Mouse (Mus musculus): ENCODE measurements around the gene Shmt1. TPM values are rescaled to one million over a fixed set of nuclear protein-coding genes. Genes with fewer than 3 reads are reported as not detected.
"Not testable (repeated sequence)": the region's sequence is repeated elsewhere in the genome, so short reads cannot be mapped to it uniquely, and the experiment has no call there.

Gene Shmt1
- 29.6 and 40.4 TPM in 2 replicates for polyA plus RNA-seq (2014; fragmentation: Nextera tagmentation; extraction: Ambion mirVana)

DNA sequence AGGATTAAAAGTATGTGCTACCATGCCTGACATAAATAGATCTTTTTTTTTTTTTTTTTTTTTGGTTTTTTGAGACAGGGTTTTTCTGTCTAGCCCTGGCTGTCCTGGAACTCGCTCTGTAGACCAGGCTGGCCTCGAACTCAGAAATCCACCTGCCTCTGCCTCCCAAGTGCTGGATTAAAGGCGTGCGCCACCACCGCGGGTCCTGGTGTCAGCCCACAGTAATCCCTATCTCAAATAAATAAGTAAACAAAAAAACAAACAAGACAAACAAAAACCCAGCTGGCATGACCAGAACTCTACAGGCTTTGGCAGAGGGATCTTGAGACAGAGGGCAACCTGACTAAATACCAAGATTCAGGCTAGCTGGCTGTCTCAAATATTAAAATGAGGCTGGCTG is at the start of gene Shmt1:
Gene Shmt1 (minus strand): TSS at position 101 of the 400 bp plus-strand sequence.
- H3K36me3 ChIP-seq (ENCODE audit: control insufficient read depth, insufficient read depth, low read length); H3K9me3 ChIP-seq (ENCODE audit: control insufficient read depth, low read length); H3K27ac ChIP-seq (replicated peaks in 1 of 2; ENCODE audit: control insufficient read depth in 1 of 2, insufficient read depth in 1 of 2, low read depth in 2 of 2, low read length in 2 of 2); ATAC-seq (ENCODE audit: insufficient number of reproducible peaks, insufficient read depth, low FRiP score, low read depth); H3K27me3 ChIP-seq (ENCODE audit: control insufficient read depth, insufficient read depth, low read length): not testable (repeated sequence)
- H3K4me1 ChIP-seq (ENCODE audit: control insufficient read depth in 2 of 2, insufficient read depth in 2 of 2, low read length in 2 of 2): peaks cover 6 to 27% of the 10 kb centered on the region in 2 experiments
- H3K4me2 ChIP-seq (ENCODE audit: low read length): peak within 1 kb of the TSS; percentile 89
- 20% methylated on average over 6 of the region's 6 CpGs for WGBS
- peak within 1 kb of the TSS; percentile 54 to 64 for H3K4me3 ChIP-seq (ENCODE audit: control insufficient read depth in 1 of 2, insufficient read depth in 1 of 2, low read depth in 1 of 2, low read length in 2 of 2)
- peak within 1 kb of the TSS; percentile 72 for H3K9ac ChIP-seq (ENCODE audit: low read length)

DNA sequence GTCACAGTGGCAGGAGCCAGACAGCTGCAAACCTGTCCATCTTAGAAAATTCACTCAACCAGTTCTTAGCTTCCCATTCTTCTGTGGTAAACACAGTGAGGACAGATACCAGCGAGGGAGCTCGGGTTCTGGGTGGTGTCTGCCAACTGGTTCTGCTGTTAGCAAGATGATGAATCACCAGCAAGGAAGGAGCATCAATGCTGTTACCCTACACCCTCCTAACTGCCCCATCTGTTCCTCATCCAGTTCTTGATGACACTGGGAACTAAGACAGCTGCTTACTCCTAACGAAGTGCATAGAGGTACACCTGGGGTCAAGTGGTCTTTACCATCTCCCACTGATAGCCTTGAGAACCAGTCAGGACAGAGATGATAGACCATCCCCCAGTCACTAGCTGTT is 45.1 kb upstream of the Shmt1 start:
- H3K4me1 ChIP-seq (ENCODE audit: control insufficient read depth in 2 of 2, insufficient read depth in 2 of 2, low read length in 2 of 2): no peaks in the 10 kb centered on the region
- no peak overlapping the region for H3K4me2 ChIP-seq (ENCODE audit: low read length)
- H3K9me3 ChIP-seq (ENCODE audit: control insufficient read depth, low read length): no peaks in the 10 kb centered on the region
- H3K9ac ChIP-seq (ENCODE audit: low read length): no peak overlapping the region
- no peaks in the 10 kb centered on the region for H3K27me3 ChIP-seq (ENCODE audit: control insufficient read depth, insufficient read depth, low read length)
- peaks cover 84% of the 10 kb centered on the region for H3K36me3 ChIP-seq (ENCODE audit: control insufficient read depth, insufficient read depth, low read length)
- no peak overlapping the region for H3K4me3 ChIP-seq (ENCODE audit: control insufficient read depth in 1 of 2, insufficient read depth in 1 of 2, low read depth in 1 of 2, low read length in 2 of 2)
- H3K27ac ChIP-seq (replicated peaks in 1 of 2; ENCODE audit: control insufficient read depth in 1 of 2, insufficient read depth in 1 of 2, low read depth in 2 of 2, low read length in 2 of 2): no peak overlapping the region
- ATAC-seq (ENCODE audit: insufficient number of reproducible peaks, insufficient read depth, low FRiP score, low read depth): no peak
- 68% methylated on average over 3 of the region's 3 CpGs for WGBS

DNA sequence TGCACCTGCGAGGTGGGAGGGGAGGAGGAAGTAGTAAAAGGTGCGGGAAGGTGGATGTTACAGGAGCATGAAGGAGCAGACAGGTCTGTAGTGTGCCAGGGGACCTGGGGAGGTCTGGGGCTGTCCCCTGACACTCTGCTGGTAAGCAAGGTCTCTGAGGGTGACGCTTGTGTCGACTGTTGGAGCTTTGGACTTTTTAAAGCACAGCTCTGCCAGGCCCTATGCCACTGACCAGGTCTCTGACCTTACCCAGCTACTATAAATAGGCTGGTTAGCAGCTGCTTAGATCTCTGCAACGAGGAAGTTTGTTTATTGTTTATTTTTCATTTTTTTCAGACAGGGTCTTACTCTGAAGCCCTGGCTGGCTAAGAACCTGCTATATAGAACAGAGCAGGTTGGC is 33.9 kb upstream of the Shmt1 start:
- no peak for ATAC-seq (ENCODE audit: insufficient number of reproducible peaks, insufficient read depth, low FRiP score, low read depth)
- no peak overlapping the region for H3K27ac ChIP-seq (replicated peaks in 1 of 2; ENCODE audit: control insufficient read depth in 1 of 2, insufficient read depth in 1 of 2, low read depth in 2 of 2, low read length in 2 of 2)
- H3K36me3 ChIP-seq (ENCODE audit: control insufficient read depth, insufficient read depth, low read length): peaks cover 33% of the 10 kb centered on the region
- H3K4me2 ChIP-seq (ENCODE audit: low read length): no peak overlapping the region
- no peaks in the 10 kb centered on the region for H3K27me3 ChIP-seq (ENCODE audit: control insufficient read depth, insufficient read depth, low read length)
- H3K4me3 ChIP-seq (ENCODE audit: control insufficient read depth in 1 of 2, insufficient read depth in 1 of 2, low read depth in 1 of 2, low read length in 2 of 2): no peak overlapping the region
- WGBS: 75% methylated on average over 5 of the region's 5 CpGs
- H3K9me3 ChIP-seq (ENCODE audit: control insufficient read depth, low read length): no peaks in the 10 kb centered on the region
- H3K4me1 ChIP-seq (ENCODE audit: control insufficient read depth in 2 of 2, insufficient read depth in 2 of 2, low read length in 2 of 2): no peaks in the 10 kb centered on the region
- H3K9ac ChIP-seq (ENCODE audit: low read length): no peak overlapping the region

DNA sequence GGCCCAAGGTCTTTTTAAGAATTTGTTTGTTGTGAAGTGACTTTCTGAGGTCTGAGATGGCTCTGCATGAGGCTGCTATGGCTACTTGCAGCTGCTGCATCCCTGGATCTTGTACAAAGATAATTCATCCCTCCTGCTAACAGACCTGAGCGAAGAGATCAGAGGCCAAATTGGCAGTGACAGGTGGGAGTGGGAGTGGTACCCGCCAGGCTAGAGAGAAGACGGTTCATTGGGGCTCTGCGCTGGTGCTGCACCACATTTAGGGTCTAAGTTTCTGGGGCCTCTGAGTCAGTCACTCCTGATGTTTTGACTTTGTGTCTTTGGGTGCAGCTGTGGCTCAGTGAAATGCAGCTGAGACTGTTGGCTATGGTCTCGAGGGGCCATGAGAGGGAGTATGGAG is 31.9 kb upstream of the Shmt1 start:
- H3K4me3 ChIP-seq (ENCODE audit: control insufficient read depth in 1 of 2, insufficient read depth in 1 of 2, low read depth in 1 of 2, low read length in 2 of 2): no peak overlapping the region
- H3K36me3 ChIP-seq (ENCODE audit: control insufficient read depth, insufficient read depth, low read length): peaks cover 22% of the 10 kb centered on the region
- ATAC-seq (ENCODE audit: insufficient number of reproducible peaks, insufficient read depth, low FRiP score, low read depth): no peak
- H3K9me3 ChIP-seq (ENCODE audit: control insufficient read depth, low read length): no peaks in the 10 kb centered on the region
- H3K4me2 ChIP-seq (ENCODE audit: low read length): no peak overlapping the region
- H3K9ac ChIP-seq (ENCODE audit: low read length): no peak overlapping the region
- no peak overlapping the region for H3K27ac ChIP-seq (replicated peaks in 1 of 2; ENCODE audit: control insufficient read depth in 1 of 2, insufficient read depth in 1 of 2, low read depth in 2 of 2, low read length in 2 of 2)
- 88% methylated on average over 5 of the region's 5 CpGs for WGBS
- no peaks in the 10 kb centered on the region for H3K4me1 ChIP-seq (ENCODE audit: control insufficient read depth in 2 of 2, insufficient read depth in 2 of 2, low read length in 2 of 2)
- no peaks in the 10 kb centered on the region for H3K27me3 ChIP-seq (ENCODE audit: control insufficient read depth, insufficient read depth, low read length)

DNA sequence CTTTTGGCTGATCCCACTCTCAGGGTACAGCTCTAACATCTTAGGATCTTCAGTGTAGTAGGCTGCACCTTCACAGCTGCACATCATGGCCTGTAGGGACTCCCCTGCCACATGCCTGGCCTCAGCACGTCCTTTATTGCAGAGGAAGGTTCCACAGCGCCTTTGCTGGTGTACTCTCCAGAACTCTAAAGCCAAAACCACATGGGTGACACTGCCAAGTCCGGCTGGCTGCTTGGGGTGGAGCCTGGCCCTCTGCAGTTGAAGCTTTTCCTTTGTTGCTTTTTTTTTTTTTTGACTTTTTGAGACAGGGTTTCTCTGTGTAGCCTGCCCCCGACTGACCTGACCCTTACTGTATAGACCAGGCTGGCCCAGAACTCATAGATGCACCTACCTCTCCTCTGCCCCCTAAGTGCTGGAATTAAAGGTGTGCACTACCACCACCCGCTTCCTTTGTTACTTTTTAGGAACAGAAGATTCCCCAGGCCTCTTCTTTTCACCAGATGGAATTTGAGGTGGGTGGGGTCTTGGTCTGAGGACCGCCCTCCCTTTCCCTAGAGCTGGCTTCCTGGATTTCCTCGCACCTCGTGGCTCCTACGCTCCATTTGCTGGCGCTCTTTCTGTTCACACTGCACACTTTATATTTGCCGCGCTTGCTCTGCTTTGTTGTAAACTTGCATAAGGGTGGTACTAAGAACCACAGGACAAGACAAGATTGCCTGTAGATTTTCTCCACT is 30.1 kb upstream of the Shmt1 start:
- H3K27me3 ChIP-seq (ENCODE audit: control insufficient read depth, insufficient read depth, low read length): no peaks in the 10 kb centered on the region
- no peak overlapping the region for H3K9ac ChIP-seq (ENCODE audit: low read length)
- H3K36me3 ChIP-seq (ENCODE audit: control insufficient read depth, insufficient read depth, low read length): peaks cover 12% of the 10 kb centered on the region
- H3K9me3 ChIP-seq (ENCODE audit: control insufficient read depth, low read length): no peaks in the 10 kb centered on the region
- H3K4me2 ChIP-seq (ENCODE audit: low read length): no peak overlapping the region
- no peaks in the 10 kb centered on the region for H3K4me1 ChIP-seq (ENCODE audit: control insufficient read depth in 2 of 2, insufficient read depth in 2 of 2, low read length in 2 of 2)
- no peak overlapping the region for H3K27ac ChIP-seq (replicated peaks in 1 of 2; ENCODE audit: control insufficient read depth in 1 of 2, insufficient read depth in 1 of 2, low read depth in 2 of 2, low read length in 2 of 2)
- 78% methylated on average over 12 of the region's 12 CpGs for WGBS
- no peak overlapping the region for H3K4me3 ChIP-seq (ENCODE audit: control insufficient read depth in 1 of 2, insufficient read depth in 1 of 2, low read depth in 1 of 2, low read length in 2 of 2)
- no peak for ATAC-seq (ENCODE audit: insufficient number of reproducible peaks, insufficient read depth, low FRiP score, low read depth)

DNA sequence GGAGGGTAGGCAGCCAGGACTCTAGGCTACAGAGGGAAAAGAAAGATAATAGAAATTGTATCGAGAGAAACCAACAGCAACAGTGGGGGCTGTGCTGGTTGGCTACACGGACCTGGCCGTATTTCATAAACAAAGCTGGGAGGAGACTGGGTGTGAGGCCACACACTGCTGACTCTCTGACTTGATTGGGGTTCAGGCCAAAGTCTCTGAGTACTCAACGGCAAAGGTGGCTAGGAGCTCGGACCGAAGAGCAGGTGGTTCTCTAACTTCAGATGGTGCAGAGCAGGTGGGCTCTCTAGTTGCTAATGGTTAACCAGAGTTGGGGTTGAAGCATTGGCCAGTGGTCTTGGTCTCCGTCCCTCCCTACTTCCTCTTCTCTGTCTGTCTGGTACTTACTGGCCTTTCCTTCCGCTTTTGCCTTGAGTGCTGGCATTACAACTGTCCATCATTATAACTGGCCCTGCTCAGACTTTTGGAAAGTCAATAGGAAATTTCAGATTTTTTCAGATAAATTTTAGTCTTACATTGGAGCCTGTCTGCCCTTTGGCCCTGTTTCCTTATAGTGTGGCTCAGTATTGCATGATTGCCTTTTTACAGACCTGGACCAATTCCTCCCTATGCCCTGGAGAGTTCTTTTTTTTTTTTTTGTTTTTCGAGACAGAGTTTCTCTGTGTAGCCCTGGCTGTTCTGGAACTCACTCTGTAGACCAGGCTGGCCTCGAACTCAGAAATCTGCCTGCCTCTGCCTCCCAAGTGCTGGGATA is 26.3 kb upstream of the Shmt1 start:
- Histone ChIP-seq H3K4me2 (ENCODE audit: low read length) (no peak overlapping the region), H3K27ac (replicated peaks in 1 of 2; ENCODE audit: control insufficient read depth in 1 of 2, insufficient read depth in 1 of 2, low read depth in 2 of 2, low read length in 2 of 2) (no peak overlapping the region), H3K4me3 (ENCODE audit: control insufficient read depth in 1 of 2, insufficient read depth in 1 of 2, low read depth in 1 of 2, low read length in 2 of 2) (no peak overlapping the region), H3K27me3 (ENCODE audit: control insufficient read depth, insufficient read depth, low read length) (no peaks in the 10 kb centered on the region), H3K4me1 (ENCODE audit: control insufficient read depth in 2 of 2, insufficient read depth in 2 of 2, low read length in 2 of 2) (no peaks in the 10 kb centered on the region), H3K36me3 (ENCODE audit: control insufficient read depth, insufficient read depth, low read length) (no peaks in the 10 kb centered on the region), H3K9me3 (ENCODE audit: control insufficient read depth, low read length) (no peaks in the 10 kb centered on the region), H3K9ac (ENCODE audit: low read length) (no peak overlapping the region)
- WGBS: 92% methylated on average over 10 of the region's 10 CpGs
- no peak for ATAC-seq (ENCODE audit: insufficient number of reproducible peaks, insufficient read depth, low FRiP score, low read depth)

DNA sequence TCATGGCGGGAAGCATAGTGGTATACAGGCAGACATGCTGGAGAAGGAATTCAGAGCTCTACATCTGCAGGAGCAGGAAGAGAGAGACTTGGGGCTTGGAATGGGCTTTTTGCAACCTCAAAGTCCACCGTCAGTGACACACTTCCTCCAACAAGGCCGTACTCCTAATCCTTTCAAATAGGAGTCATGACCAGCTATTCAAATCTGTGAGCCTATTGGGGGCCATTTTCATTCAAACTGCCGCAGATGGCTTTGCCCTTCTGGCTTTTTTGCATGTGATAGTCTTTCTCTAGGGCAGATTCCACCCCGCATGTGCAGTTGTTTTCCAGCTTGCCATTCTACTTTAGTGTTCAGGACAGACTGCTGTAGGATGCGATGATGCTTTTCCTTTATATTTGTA is 25.4 kb upstream of the Shmt1 start:
- no peak overlapping the region for H3K27ac ChIP-seq (replicated peaks in 1 of 2; ENCODE audit: control insufficient read depth in 1 of 2, insufficient read depth in 1 of 2, low read depth in 2 of 2, low read length in 2 of 2)
- no peaks in the 10 kb centered on the region for H3K36me3 ChIP-seq (ENCODE audit: control insufficient read depth, insufficient read depth, low read length)
- no peak overlapping the region for H3K9ac ChIP-seq (ENCODE audit: low read length)
- H3K9me3 ChIP-seq (ENCODE audit: control insufficient read depth, low read length): no peaks in the 10 kb centered on the region
- 89% methylated on average over 6 of the region's 6 CpGs for WGBS
- ATAC-seq (ENCODE audit: insufficient number of reproducible peaks, insufficient read depth, low FRiP score, low read depth): no peak
- H3K4me2 ChIP-seq (ENCODE audit: low read length): no peak overlapping the region
- H3K27me3 ChIP-seq (ENCODE audit: control insufficient read depth, insufficient read depth, low read length): no peaks in the 10 kb centered on the region
- no peaks in the 10 kb centered on the region for H3K4me1 ChIP-seq (ENCODE audit: control insufficient read depth in 2 of 2, insufficient read depth in 2 of 2, low read length in 2 of 2)
- H3K4me3 ChIP-seq (ENCODE audit: control insufficient read depth in 1 of 2, insufficient read depth in 1 of 2, low read depth in 1 of 2, low read length in 2 of 2): no peak overlapping the region

Measured in heart, embryonic 14.5 days (tissue).